Mouse (Mus musculus) skeletal muscle tissue, adult 2 months (tissue): Measurements from ENCODE around the gene Efl1.
"Not testable (repeated sequence)": the region's sequence is repeated elsewhere in the genome, so short reads cannot be mapped to it uniquely, and the experiment has no call there.

Experiments
- DNase-seq: peaks from one replicate; pipeline ENCODE4 v3.0.0-alpha.2; 2012; ENCODE audit warnings: low read depth, low spot score

Efl1 gene

GRCm38 (mm10) chr7:82758521-82758920 is 110.1 kb downstream of the Efl1 start:
- no peak for DNase-seq

GRCm38 (mm10) chr7:82759091-82759490 is 110.7 kb downstream of the Efl1 start:
- DNase-seq, result no peak

GRCm38 (mm10) chr7:82764951-82765350 is 116.5 kb downstream of the Efl1 start:
- no peak for DNase-seq

GRCm38 (mm10) chr7:82766623-82767022 is 118.2 kb downstream of the Efl1 start:
- no peak for DNase-seq

- no peak for DNase-seq
Measured at GRCm38 (mm10) chr7:82770207-82770606, 121.8 kb downstream of the Efl1 start.

GRCm38 (mm10) chr7:82770957-82771660 is 122.7 kb downstream of the Efl1 start:
- not testable (repeated sequence) for DNase-seq

- not testable (repeated sequence) for DNase-seq
Measured at GRCm38 (mm10) chr7:82771661-82772021, 123.2 kb downstream of the Efl1 start.

GRCm38 (mm10) chr7:82772481-82772880 is 124.1 kb downstream of the Efl1 start:
- DNase-seq, result no peak

- no peak for DNase-seq
Measured at GRCm38 (mm10) chr7:82773150-82773549, 124.7 kb downstream of the Efl1 start.

- DNase-seq, result no peak
Measured at GRCm38 (mm10) chr7:82773884-82774283, 125.5 kb downstream of the Efl1 start.

- no peak for DNase-seq
Measured at GRCm38 (mm10) chr7:82775090-82775489, 126.7 kb downstream of the Efl1 start.

GRCm38 (mm10) chr7:82783071-82783470 is 134.7 kb downstream of the Efl1 start:
- DNase-seq, result no peak

GRCm38 (mm10) chr7:82783693-82784092 is 135.3 kb downstream of the Efl1 start:
- DNase-seq, result no peak

- DNase-seq, result no peak
Measured at GRCm38 (mm10) chr7:82785335-82785934, 137.0 kb downstream of the Efl1 start.

GRCm38 (mm10) chr7:82785970-82786647 is 137.7 kb downstream of the Efl1 start:
- DNase-seq, result peak; percentile 37

- DNase-seq, result no peak
Measured at GRCm38 (mm10) chr7:82792644-82793043, 144.2 kb downstream of the Efl1 start.

- DNase-seq, result no peak
Measured at GRCm38 (mm10) chr7:82793111-82793510, 144.7 kb downstream of the Efl1 start.

- no peak for DNase-seq
Measured at GRCm38 (mm10) chr7:82794542-82794941, 146.1 kb downstream of the Efl1 start.

GRCm38 (mm10) chr7:82802206-82802605 is 153.8 kb downstream of the Efl1 start:
- no peak for DNase-seq

GRCm38 (mm10) chr7:82808257-82808656 is 159.8 kb downstream of the Efl1 start:
- no peak for DNase-seq

GRCm38 (mm10) chr7:82809126-82809525 is 160.7 kb downstream of the Efl1 start:
- no peak for DNase-seq

GRCm38 (mm10) chr7:82810799-82811139 is 162.4 kb downstream of the Efl1 start:
- DNase-seq, result no peak
